Mouse (Mus musculus) left cerebral cortex, adult 11 months (tissue): Measurements from ENCODE around the gene Hikeshi.

Source experiments
- DNase-seq: peaks from one replicate; pipeline ENCODE4 v3.0.0; 2022; ENCODE audit warnings: low spot score

The Hikeshi gene

GRCm38 (mm10) chr7:89940571-89941463 is at the start of gene Hikeshi:
Gene Hikeshi (minus strand): TSS chr7:89941204.
- peak; percentile 95 for DNase-seq

GRCm38 (mm10) chr7:89984421-89984820 is 43.4 kb upstream of the Hikeshi start:
- no peak for DNase-seq

GRCm38 (mm10) chr7:89983441-89983840 is 42.4 kb upstream of the Hikeshi start:
- no peak for DNase-seq

GRCm38 (mm10) chr7:89981557-89981956 is 40.6 kb upstream of the Hikeshi start:
- no peak for DNase-seq

- DNase-seq = peak; percentile 90
Measured at GRCm38 (mm10) chr7:89980485-89981422, 39.8 kb upstream of the Hikeshi start, which contains the start of gene Eed. Gene Eed (minus strand): TSS chr7:89980983.

GRCm38 (mm10) chr7:89980133-89980484 is 39.1 kb upstream of the Hikeshi start:
- DNase-seq = no peak

- DNase-seq = no peak
Measured at GRCm38 (mm10) chr7:89979432-89980130, 38.6 kb upstream of the Hikeshi start.

GRCm38 (mm10) chr7:89976796-89977195 is 35.8 kb upstream of the Hikeshi start:
- DNase-seq = no peak

GRCm38 (mm10) chr7:89975571-89975970 is 34.6 kb upstream of the Hikeshi start:
- no peak for DNase-seq

GRCm38 (mm10) chr7:89967235-89967634 is 26.2 kb upstream of the Hikeshi start:
- DNase-seq = no peak

- no peak for DNase-seq
Measured at GRCm38 (mm10) chr7:89966771-89967170, 25.8 kb upstream of the Hikeshi start.

GRCm38 (mm10) chr7:89963135-89963534 is 22.1 kb upstream of the Hikeshi start:
- DNase-seq = no peak

- DNase-seq = no peak
Measured at GRCm38 (mm10) chr7:89957300-89957699, 16.3 kb upstream of the Hikeshi start.

- no peak for DNase-seq
Measured at GRCm38 (mm10) chr7:89954261-89954660, 13.3 kb upstream of the Hikeshi start.

- DNase-seq = no peak
Measured at GRCm38 (mm10) chr7:89949403-89949802, 8.4 kb upstream of the Hikeshi start.

- DNase-seq = no peak
Measured at GRCm38 (mm10) chr7:89948026-89948425, 7.0 kb upstream of the Hikeshi start.

- no peak for DNase-seq
Measured at GRCm38 (mm10) chr7:89939497-89940353, 1.3 kb downstream of the Hikeshi start.

- no peak for DNase-seq
Measured at GRCm38 (mm10) chr7:89923441-89924180, 17.4 kb downstream of the Hikeshi start.

GRCm38 (mm10) chr7:89917776-89918175 is 23.2 kb downstream of the Hikeshi start:
- no peak for DNase-seq

GRCm38 (mm10) chr7:89916711-89917110 is 24.3 kb downstream of the Hikeshi start:
- no peak for DNase-seq
